Mouse (Mus musculus): Measurements from ENCODE around the gene Fgd3.

Gene Fgd3

DNA sequence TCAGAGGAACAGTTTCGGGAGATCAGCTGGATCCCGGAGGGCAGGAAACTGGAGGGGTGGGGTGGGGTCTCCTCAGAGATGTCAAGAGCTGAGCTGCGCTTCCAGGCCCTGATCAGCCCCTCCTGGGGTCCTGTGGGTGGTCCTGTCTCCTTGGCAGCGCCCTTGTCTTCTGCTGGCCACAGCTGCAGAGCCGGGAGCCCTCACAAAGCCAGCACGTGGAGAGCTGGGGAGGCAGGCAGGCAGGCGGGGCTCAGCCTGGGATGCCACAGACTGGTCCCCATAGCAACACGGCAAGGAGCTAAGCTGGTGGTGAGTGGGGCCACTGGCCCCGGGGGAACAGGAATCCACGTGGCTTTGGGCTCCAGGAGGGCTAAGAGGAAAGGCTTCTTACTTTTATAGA, at the start of gene Fgd3:
Gene Fgd3, minus strand, starts transcription at position 272 of the 400 bp plus-strand sequence.
- DNase-seq (ENCODE audit: low read depth, low spot score), result no peak

DNA sequence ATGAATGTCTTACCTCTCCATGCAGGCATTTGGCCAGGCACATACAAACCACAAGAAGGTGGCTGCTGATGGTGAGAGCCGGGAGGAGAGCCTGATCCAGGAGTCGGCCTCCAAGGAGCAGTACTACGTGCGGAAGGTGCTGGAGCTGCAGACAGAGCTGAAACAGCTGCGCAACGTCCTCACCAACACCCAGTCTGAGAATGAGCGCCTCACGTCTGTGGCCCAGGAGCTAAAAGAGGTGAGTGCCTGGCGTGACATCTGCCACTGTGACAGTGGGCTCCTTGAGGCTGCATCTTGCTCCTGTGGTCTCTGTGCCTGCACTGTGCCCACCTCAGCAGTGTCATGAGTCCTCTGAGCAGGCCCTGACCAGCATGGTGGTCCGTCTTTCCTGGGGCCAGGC, 49.3 kb upstream of the Fgd3 start:
- no peak for DNase-seq (ENCODE audit: low read depth, low spot score)

DNA sequence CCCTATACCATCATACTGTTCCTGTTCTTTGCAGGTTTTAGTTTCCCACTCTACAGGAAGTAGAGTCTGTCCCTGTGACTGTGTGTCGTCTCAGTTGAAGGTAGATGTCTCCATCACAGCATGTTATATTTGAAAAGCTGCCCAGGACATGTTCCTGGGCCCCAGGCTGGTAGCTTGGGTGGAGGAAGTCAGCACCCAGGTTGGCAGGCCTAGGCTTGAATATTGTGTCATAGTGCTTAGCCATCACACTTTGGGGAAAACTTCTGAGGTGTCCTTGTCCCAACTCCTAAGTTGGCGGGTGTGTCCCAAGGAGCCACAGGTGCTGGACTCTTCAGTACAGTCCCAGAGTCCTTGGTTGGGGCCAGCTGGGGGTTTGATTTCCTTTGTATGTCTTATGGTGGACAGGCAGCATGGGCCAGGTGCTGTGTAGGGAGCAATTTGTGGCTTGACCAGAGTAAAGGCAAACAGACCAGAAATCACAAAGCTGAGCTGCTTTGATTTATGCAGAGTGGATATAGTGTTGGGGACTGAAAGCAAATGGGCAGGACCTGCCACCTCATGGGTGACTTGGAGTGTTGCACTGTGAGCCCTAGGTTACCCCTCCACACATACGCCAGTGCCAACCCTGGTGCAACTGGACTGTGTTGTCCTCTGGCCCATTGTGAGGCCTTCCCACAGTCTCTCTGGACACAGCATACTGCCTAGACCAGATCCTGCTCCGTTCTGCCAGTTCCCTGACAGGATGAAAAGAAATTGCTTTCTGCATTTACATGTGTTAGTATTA, 47.7 kb upstream of the Fgd3 start:
- no peak for DNase-seq (ENCODE audit: low read depth, low spot score)

DNA sequence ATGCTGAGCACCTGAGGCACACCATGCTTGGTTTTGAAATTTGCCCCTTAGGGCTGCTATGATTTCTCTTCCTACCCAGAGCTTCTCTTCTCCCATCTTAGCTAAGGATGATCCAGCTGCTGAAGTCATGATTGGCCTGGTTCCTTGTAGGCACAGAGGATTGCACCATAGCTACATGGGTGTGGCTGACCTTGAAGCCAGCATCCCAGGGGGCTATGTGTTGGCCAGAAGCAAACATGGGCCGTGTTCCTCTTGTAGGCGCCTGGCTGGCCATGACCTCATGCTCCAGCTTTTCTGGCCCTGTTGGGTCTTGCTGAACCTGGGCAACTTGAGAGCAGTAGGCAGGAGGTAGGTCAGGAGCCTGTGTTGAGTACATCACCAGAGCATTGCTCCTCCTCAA, 44.6 kb upstream of the Fgd3 start:
- DNase-seq (ENCODE audit: low read depth, low spot score), result no peak

DNA sequence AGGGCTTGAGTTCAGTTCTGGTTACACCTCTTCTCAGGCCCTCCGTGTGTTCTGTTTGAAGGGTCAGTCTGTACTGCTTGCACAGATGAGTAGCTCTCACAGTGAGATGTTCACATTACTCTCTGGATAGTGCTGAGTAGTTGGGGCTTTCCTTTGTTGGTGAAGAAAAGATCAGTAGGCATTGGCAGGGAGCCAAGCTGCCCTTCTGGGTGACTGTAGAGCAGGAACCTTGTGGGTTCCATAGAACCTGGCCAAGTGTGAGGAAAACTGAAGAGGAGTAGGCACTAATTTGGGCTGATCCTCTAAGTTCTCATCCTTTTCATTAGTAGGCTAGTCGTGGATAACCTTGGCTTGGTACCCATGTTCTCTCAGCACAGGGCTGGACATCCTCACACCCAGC, 42.7 kb upstream of the Fgd3 start:
- no peak for DNase-seq (ENCODE audit: low read depth, low spot score)

DNA sequence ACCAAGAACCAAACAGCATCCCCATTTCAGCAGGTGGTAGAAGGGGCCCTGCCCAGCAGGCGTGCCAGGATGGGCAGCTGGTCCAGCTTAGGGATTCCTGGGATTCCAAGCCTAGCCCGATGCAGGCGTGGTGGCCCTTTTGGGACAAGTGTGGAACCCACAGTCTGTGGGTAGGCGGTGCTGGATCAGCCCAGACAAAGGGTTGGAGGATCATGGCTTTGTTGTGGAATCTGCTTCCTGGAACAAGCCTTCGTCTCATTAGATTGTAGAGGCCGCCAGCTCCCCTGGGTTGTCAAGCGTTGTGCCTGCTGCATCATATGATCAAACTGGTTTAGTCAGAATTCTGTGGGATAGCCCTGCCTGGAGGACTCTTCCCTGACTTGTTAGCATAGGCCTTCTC, 42.3 kb upstream of the Fgd3 start:
- no peak for DNase-seq (ENCODE audit: low read depth, low spot score)

DNA sequence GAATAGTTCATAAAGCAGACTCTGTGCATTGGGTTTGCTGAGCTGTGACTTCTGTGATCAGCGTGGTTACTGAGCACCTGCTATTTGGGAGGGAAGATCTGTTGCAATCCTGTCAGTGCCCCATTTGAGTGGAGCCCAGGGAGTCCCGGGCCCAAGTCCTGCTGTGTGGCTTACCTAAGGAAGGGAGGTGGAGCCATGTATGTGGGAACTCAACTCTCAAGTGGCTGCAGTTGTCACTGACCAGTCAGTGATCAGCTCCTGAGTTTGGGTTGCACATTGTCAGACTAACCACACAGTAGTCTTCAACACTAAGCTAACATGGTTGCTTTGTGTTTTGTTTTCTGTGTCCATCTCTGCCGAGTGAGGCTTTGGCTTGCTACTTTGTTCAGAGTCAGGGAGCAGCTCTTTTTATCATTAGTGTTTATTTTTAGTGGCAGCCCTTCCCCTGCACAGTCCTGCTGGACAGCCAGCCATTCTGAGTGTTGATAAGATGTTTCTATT, 40.8 kb upstream of the Fgd3 start:
- no peak for DNase-seq (ENCODE audit: low read depth, low spot score)

DNA sequence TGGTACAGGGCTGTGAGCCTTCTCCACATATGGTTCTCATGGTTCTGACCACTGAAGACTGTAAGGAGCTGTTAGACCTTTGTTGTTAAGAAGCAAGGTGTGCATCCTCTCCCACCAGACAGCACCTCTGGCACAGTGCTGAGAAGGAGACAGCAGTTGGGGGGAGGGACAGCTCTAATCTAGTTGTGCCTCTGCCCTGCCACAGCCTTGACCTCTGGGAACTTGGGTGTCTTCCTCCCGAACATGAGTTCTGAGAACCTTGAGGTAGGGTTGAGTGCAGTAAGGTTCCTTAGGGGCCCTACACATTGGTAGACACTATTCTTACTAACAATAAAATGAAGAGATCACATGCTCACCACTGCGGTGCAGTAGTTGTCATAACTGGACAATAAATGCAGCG, 38.1 kb upstream of the Fgd3 start:
- no peak for DNase-seq (ENCODE audit: low read depth, low spot score)

DNA sequence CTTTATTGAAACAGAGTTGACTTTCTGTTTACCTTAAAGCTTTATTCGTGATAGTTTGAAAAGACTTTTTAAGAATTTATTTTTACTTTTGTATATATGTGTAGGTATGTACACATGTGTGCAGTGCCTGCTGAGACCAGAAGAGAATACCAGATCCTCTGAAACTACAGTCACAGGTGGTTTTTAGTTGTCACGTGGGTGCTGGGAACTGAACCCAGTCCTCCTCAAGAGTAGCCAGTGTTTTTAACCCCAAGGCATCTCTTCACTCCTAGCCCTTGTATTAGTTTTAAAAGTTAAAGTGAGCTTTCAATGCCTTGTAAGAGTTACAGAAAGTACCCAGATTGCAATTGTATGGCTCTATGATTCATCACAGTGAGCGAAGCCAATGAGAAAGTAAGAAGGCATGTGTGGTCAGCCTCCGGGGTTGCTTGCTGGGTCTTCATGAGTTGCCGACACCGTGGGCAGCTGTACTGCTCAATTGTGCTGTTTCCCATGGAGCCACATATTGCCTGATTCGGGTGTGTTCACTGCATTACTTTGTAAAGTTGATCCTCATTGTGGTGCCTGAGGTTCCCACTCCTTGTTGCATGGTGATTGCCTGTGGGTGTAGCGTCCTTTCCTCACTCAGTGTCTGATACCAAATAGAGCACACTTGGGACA, 37.4 kb upstream of the Fgd3 start:
- no peak for DNase-seq (ENCODE audit: low read depth, low spot score)

DNA sequence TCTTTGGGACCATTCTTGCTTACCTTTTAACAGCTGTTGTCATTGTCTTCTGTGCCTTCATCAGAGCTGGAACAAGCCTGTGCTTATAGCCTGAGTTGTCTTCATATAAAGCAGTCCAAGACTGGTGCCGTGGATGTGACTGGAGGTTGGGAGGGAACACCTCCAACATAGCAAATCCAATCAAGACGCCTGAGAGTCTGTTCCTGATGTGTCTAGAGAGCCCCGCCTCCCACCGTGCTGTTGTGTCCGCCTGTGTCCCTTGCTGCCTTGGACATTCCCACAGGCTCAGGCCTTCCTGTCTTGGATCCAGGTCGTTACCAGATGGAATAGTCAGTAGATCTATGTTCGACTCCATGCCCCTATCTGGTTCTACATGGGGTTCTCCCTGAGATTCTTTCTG, 36.0 kb upstream of the Fgd3 start:
- DNase-seq (ENCODE audit: low read depth, low spot score), result no peak

DNA sequence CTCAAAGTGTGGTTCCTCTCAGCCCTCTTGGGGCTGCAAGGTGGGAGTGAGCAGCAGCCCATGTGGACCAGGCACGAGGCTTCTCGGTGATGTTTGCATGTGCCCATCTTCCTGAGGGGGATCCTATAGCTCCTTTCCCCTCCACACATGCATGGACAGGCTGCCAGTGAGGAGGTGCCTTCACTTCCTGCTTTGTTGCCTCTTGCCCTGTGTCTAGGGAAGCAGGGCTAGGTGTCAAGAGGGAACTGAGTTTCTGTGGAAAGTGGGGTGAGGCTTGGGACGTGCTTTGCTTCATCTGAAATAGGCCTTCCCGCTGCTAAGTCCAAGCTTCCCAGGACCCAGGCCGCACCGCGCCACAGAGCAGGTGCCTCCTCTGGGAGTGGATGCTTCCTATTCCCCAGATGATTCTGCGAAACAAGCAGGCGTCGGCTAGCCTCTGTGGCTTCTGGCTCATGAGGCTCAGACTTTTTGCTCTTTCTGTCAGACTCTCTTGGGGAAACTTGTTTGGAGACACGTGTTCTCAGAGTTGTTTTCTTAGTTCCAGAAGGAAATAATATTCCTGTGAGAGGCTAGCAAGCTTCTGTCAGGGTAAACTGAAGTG, 35.5 kb upstream of the Fgd3 start:
- no peak for DNase-seq (ENCODE audit: low read depth, low spot score)

DNA sequence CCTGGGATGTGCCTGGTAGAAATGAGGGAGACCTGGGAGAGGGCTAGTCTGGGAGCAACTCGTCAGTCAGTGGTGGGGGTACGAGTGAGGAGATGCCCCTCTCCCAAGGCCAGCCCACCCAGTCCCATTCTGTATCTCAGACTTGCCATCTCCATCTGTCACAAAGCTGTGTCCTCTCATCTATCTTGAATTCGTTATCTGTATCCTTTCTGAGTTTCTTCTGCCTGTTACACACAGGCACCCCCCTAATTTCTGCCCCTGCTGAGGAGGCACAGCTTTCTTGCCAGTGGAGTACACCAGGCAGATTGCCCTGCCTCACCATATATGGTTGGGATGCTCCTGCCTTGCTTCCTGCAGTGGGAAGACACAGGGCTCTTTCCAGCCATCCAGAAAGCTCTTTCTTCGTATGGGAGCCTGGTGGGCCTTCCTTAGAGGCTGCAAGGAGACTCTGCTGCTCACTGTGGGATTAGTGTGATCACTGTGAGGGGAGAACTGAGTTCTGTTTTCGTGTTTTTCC, 33.9 kb upstream of the Fgd3 start:
- DNase-seq (ENCODE audit: low read depth, low spot score), result no peak

DNA sequence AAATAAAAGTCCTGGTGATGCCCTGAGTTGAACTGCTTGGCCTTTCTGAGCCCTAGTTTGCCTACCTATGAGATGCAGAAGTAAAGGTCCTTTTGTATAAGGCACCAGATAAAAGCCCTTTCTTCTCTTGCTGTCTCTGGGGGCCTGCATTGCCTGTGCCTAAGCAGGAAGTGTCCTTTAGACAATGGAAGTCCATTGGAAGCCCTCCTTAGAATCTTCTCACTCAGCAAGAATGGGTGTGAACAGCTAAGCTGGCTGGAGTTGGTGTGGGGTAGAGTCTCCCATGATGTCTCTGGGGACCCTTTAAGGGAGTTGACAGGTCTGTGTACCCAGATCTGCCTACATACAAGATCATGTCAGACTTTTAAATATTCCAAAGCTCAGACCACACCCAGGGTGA, 33.3 kb upstream of the Fgd3 start:
- no peak for DNase-seq (ENCODE audit: low read depth, low spot score)

DNA sequence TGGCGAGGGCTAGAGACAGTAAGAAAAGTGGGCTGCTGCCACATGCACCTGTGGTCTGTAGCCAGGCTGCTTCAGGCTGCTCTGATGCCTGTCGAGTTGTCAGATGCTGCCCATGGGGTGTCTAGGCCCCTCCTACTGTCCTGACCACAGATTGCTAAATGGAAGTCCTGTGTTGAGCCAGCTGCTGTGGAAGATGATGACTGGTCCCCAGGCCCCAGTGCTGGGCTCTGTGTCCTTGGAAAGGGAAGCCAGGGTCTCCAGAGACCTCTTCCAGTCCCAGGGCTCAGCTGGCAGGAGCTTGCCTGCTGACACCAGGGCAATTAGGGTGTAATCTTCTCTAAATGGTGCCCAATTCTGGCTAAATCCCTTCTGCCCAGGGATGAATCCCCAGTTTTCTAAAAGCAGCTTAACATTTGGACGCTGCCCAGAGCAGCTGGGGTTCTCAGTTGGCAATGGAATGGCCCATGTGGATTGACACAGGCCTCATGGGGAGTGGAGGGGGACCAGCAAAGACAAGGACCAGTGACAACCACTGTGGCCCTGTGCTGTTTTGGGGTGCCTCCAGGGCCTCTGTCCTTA, 32.6 kb upstream of the Fgd3 start:
- no peak for DNase-seq (ENCODE audit: low read depth, low spot score)

DNA sequence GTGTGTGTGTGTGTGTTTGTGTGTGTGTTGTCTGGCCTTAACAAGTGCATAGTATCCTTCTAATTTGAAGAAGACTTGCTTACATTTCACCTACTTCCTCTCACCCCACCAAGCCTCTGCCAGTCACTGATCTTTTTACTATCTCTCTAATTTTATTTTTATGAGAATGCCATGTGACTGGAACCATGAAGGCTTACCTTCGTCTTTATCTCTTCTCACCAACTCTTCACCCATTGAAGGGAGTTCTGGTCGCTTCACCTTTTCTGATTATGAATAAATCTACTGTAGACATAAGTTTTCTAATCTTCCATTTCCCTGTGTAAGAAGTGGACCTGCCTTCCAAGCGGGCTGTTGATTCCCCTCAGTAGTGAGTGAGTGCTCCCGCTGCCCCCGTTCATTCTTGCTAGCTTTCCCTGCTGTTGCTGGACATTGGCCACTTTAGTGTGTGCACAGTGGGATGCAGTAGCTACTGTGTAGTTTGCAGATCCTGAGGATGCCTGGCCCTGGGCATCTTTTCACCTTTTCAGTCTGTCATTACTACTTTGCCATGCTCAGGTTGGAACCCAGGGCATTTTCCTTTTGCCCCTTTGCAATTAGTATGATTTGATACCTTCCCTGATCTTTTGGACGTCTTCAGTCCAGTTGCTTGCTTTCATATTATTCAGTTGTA, 29.9 kb upstream of the Fgd3 start:
- DNase-seq (ENCODE audit: low read depth, low spot score), result no peak

DNA sequence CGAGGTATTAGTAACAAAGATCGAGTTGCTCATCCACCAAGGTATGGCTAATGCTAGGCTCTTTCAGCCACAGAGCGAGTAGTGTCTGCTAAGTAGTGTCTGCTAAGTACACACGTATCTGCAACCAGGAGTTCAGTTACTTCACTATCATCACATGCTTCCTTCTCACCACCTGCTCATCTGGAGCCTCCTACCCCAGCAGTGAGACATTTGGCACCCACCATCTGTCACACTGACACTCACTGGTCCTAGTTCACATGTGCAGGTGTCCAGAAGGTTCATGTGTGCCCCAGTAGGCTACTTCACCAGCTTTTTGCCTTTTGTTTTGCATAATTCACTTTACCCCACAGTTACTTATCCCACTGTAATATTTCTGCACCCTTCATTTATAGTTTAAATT, 29.2 kb upstream of the Fgd3 start:
- no peak for DNase-seq (ENCODE audit: low read depth, low spot score)

DNA sequence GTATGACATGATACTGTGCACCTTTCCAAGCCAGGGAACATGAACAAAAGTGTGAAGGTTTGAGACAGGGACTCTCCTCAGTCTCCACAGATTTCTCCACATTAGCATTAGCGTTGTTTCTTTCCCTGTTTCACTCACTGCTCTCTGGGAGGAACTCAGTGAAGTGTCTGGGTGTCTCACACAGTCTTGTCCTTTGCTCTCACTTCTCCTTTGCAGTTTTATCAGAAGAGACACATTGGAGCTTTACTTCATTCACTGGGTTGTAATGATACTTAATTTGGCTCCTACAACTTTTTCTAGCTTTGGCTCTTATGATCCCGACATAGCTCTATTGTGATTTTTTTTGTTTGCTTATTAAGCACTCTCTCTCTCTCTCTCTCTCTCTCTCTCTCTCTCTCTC, 28.4 kb upstream of the Fgd3 start:
- no peak for DNase-seq (ENCODE audit: low read depth, low spot score)

DNA sequence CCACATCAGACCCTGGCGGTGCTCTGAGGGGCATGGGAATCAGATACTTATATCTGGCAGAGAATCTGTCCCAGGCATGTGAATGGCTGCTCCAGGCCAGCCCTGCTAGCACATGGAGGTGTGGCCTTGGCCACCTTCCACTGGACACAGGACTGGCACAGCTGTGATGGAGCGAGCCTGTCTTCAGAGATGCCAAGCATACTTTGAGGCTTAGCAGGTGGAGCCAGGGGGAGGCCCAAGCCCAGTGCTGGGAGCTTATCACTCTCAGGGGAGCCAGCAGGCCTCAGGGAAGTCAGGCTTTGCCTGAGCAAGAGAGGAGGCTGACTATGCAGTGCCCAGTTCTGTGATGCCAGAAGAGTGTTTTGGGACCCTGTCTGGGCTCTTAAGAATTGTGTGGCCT, 25.4 kb upstream of the Fgd3 start:
- DNase-seq (ENCODE audit: low read depth, low spot score), result no peak

DNA sequence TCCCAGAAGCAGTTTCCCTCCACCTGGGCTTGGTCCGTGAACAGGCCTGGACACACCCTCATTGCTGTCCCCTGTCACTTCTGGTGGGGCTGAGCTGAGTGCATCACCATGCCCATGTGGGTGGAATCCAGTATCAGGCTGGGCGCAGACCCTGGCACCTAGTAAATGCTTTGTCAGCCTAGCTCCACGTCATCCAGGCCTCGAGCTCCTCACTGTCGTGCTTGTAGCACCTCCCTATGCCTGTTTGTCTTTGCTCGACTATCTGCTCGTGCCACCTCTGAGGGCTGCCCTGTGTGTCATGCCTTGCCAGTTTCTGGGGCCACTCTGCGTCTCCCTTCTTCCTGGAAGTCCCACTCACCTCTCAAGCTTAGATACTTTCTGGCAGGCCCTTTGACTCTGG, 24.5 kb upstream of the Fgd3 start:
- DNase-seq (ENCODE audit: low read depth, low spot score), result no peak

DNA sequence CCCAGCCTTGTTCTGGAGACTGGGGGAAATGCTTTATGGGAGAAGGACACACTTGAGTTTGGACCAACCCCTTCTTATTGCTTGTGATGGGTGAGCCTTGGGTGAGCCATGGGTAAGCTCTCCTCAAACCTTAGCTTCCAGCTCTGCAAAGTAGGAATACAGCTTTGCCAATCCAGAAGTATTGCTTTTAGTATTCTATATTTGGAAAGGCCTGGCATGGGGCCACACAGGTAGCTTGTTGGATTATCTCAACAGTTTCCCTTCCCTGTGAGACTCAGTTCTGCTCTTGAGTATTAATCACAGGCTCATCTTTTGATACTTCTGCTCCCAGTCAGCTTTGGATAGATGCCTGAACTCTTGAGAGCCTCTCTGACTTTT, 22.6 kb upstream of the Fgd3 start:
- DNase-seq (ENCODE audit: low read depth, low spot score), result no peak

DNA sequence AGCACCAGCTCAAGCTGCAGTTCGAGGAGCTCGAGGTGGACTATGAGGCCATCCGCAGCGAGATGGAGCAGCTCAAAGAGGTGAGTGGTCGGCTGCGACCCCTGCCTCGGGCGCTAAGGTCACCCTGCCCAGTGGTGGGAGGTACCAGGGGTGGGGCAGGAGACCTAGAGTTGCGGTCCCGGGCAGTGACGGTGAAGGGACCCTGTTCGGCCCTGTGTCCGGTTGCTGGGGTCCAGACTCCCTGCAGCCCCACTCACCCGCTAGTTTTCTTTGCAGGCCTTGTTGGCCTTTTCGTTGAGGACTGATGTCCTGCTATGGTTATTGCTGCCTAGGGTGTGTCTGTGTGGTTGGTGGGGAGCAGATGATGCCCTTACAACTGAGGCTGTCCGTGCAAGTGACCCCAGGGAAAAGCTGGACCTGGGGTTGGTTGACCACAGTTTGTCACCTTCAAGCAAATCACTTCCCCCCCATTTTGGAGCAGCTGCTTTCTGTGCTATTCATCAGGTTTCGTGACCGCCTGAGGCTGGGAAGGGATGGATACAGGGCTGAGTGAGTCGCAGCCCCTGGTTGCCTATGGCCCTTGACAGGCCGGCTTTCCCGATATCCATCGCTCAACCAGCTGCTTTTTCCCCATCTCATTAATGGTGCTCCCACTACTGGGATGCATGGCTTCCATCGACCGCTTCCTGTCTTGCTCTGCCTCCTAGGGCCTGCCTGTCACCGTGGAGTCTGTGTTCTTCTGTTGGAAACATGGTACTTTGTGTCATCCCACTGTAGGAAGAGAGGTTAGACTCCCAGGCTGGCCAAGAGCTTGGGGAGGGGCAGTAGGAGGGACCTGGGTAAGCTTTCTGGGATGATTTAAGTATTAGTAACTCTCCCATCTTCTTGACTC, 22.0 kb upstream of the Fgd3 start:
- no peak for DNase-seq (ENCODE audit: low read depth, low spot score)
